20 mouse cellular contexts compared by ENCODE assay signal in the genomic region with DNA sequence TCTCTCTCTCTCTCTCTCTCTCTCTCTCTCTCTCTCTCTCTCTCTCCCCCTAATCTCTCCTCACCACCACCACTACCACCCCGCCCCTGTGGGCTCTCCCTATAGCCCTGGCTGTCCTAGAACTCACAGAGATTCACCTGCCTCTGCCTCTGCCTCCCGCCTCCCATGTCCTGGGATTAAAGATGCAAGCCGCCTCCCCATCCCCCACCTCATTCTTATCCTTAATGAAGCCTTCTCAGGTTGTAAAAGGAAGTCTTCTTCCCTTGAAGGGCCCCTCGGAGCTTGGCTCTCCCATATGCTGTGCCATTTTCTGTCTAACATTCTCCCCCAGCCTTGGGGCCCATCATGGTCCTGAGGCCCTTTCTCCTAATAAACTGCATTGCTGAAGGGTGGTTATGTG.
"Had no signal": no experiment of that assay in that cellular context is flagged by ENCODE, and none has a peak within 500 bp of the region (broad histone marks: within the 10 kb centered on the region; RNA-seq: fewer than 3 reads in every experiment).

No protein-coding gene starts in this region.

- H3K27ac ChIP-seq: liver, embryonic 13.5 days; liver, embryonic 15.5 days; lung, embryonic 15.5 days; macrophage; midbrain, embryonic 12.5 days; neural tube, embryonic 13.5 days; neural tube, embryonic 15.5 days; stomach, embryonic 15.5 days; stomach, postnatal 0 days had no signal

- DNase-seq: liver, embryonic 13.5 days; liver, postnatal 0 days; lung, adult 2 months; lung, postnatal 14 days; lung, postnatal 36 days; midbrain, embryonic 14.5 days; right cerebral cortex, postnatal 14 days; thymus, postnatal 14 days; thymus, postnatal 36 days had no signal

- H3K4me3 ChIP-seq: liver, embryonic 13.5 days; liver, embryonic 15.5 days; lung, embryonic 15.5 days; megakaryocyte, embryonic 14.5 days; midbrain, embryonic 12.5 days; myocyte; neural tube, embryonic 13.5 days; neural tube, embryonic 15.5 days; stomach, embryonic 15.5 days had no signal

- H3K4me2 ChIP-seq: liver, embryonic 13.5 days; liver, embryonic 15.5 days; lung, embryonic 15.5 days; midbrain, embryonic 12.5 days; neural tube, embryonic 13.5 days; neural tube, embryonic 15.5 days; stomach, embryonic 15.5 days had no signal

- H3K4me1 ChIP-seq: liver, embryonic 13.5 days; liver, embryonic 15.5 days; midbrain, embryonic 12.5 days; neural tube, embryonic 13.5 days had no signal

- H3K9ac ChIP-seq: liver, embryonic 13.5 days; liver, embryonic 15.5 days; liver, postnatal 0 days; lung, embryonic 15.5 days; midbrain, embryonic 12.5 days; neural tube, embryonic 13.5 days; neural tube, embryonic 15.5 days; stomach, embryonic 15.5 days had no signal

- H3K36me3 ChIP-seq: liver, embryonic 13.5 days; liver, embryonic 15.5 days; lung, embryonic 15.5 days; midbrain, embryonic 12.5 days; neural tube, embryonic 13.5 days; neural tube, embryonic 15.5 days; stomach, embryonic 15.5 days had no signal

- H3K27me3 ChIP-seq: liver, embryonic 13.5 days; liver, embryonic 15.5 days; lung, embryonic 15.5 days; neural tube, embryonic 13.5 days; neural tube, embryonic 15.5 days; stomach, embryonic 15.5 days had no signal

- H3K9me3 ChIP-seq: liver, embryonic 13.5 days; liver, embryonic 15.5 days; lung, embryonic 15.5 days; midbrain, embryonic 12.5 days; neural tube, embryonic 13.5 days; neural tube, embryonic 15.5 days; stomach, embryonic 15.5 days had no signal

- ATAC-seq: liver, postnatal 0 days; lung, postnatal 0 days had no signal
